Mouse (Mus musculus): Measurements from ENCODE around the gene Pde6h.
"Not testable (repeated sequence)": the region's sequence is repeated elsewhere in the genome, so short reads cannot be mapped to it uniquely, and the experiment has no call there.

GRCm38 (mm10) chr6:136884766-136885165 lies 38.9 kb upstream of the Pde6h start:
- not testable (repeated sequence) for TF ChIP-seq CTCF (IDR thresholded peaks at IDR 0.05; ENCODE audit: low read depth, low read length); POLR2A (IDR thresholded peaks at IDR 0.05; ENCODE audit: extremely low read depth, insufficient read depth, low read length)

All from liver, adult 2 months (tissue).